Mouse (Mus musculus): ENCODE results near the gene Scml4.

Scml4 gene

DNA sequence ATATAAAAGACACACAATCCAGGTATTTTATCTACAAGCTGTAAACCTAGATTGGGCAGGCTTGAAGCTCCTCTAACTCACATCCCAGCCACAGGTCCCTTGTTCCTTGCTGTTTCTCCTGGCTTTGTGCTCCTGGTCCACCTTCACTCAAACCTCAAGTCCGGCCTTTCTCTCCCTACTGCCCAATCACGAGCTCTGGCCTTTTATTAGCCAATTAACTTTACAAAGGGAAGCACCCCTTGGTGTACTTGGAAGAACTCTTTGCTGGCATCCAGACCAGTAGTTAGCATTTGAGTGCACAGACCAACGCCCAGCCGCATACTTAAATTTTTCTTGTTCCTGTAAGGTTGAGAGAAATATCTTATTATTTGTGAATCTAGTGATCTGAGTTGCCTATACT, 85.1 kb downstream of the Scml4 start:
- DNase-seq (ENCODE audit: low read depth in 1 of 2, low spot score in 2 of 2): no peak

DNA sequence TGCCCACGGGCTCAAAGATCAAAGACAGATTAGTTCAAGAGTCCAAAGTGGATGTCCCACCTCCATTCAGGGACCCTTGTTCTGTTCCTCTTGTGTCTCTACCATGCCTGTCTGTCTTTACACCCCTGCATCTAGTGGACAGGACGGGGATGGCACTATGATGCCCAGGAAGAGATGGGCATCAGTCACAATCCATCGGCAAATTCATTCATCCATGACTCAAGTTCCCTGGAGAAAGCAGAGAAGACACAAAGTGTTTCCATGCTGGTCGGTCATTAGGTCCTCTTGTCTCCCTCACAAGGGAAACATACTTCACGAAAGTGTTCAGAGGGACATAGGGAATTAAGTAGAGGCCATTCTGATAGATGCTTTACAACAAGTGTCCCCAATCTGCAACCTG, 87.2 kb downstream of the Scml4 start:
- no peak for DNase-seq (ENCODE audit: low read depth in 1 of 2, low spot score in 2 of 2)

DNA sequence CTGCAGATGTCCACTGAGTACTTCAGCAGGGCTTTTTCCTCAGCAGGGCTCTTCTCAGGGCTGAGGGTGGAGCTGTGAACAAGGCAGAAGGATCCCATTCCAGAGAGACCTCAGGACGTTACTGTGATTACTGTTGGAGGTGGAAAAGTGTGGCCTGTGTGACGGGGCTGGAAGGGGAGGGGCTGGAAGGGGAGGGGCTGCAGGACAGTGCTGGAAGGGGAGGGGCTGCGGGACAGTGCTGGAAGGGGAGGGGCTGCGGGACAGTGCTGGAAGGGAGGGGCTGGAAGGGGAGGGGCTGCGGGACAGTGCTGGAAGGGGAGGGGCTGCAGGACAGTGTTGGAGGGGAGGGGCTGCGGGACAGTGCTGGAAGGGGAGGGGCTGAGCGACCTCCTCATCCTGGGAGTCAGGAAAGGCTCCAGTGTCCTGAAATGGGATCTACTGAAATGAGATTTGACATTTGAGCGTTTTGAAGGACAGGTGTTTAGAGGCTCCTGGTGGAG, 90.1 kb downstream of the Scml4 start:
- DNase-seq (ENCODE audit: low read depth in 1 of 2, low spot score in 2 of 2): no peak

DNA sequence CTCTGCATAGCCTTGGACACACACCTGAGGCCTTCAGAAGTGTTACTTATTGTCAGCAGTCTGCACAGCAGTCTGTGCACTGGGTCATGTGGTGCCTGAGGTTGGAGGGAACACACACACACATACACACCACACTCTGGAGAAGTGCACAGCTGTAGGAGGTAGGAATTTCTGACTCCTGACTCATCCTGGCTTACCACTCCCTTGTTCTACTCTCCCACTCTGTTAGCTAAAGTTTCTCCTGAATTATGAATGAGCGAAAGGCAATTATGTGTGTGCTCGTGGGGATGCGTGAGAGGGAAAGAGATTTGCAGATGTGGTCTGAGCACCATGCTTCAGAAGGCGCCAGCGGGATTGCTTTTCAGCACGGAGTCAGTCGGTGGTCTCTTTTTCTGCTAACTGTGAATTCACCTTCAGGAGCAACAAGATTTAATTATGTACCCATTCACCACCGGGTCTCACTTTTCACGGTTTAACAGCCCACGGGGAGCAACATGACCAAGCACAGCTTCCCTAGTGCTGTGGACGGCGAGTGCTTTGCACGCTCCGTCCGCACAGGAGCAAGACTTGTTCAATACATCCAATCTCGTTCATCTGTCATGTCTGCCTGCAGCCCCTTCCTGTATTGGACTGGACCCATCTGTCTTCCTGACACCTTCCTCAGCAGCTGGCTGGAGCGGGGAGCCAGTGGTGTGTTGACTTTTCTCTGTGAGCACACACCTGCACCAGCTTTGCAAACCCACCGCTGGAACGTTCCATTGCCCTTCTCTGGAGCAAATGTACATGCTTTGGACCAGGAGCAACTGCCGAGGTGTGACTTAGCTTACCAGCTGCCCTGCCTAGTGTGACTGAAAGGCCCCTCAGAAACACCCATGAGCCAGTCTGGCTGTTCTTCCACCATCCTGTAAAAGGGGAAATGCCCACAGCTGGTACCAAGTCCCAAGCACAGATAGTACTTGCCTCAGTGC, 91.2 kb downstream of the Scml4 start:
- DNase-seq (ENCODE audit: low read depth in 1 of 2, low spot score in 2 of 2): no peak

DNA sequence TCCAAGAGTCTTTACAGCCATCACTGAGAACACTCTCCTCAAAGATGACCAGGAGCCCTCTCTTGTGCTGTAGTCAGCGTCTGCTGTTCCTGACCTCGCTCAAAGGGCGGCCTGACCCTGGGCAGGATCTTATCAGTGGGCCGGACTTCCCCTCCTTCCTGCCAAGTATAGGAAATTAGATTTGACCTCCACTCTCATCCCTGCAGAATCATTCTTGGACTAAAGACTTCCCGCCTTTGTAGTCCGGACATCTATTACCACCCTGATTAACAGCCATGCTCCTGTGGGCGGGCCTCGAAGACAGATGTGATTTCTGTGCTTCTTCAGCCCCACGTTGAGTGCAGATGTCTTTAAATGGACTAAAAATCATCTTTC, 91.9 kb downstream of the Scml4 start:
- DNase-seq (ENCODE audit: low read depth in 1 of 2, low spot score in 2 of 2): no peak

DNA sequence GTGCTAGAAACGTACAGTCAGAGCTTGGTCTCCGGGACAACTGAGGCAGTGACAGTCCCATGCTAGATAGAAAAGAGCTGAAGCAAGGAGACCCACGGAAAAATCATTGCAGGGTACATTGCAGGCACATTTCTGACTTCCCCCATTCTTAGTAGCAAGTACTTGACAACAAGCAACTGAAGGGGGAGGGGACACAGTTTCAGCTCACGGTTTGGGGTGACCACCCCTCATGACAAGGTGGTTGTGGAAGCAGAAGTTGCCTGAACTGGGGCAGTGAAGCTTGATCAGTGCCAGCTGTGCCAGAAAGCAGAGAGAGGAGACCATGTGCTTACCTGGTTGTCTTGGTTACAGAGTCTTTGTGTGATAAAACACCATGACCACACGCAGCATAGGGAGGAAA, 93.4 kb downstream of the Scml4 start:
- DNase-seq (ENCODE audit: low read depth in 1 of 2, low spot score in 2 of 2): no peak

DNA sequence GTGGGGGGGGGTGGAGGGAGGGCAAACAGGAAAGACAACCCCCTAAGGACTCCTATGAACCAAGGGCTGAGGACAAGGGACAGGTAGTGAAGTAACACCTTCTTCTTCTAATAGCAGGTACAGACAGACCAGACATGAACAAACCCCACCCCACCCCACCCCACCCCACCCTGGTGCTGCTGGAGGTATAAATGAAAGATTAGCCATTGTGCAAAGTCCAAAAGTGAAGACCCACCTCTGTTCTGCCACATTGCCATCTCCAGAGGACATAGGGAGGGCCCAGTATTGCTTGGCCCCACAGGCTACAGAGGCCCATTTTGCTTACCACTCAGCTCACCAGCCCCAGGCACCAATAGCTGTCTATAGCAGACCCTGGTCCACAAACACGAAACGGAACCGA, 95.0 kb downstream of the Scml4 start:
- DNase-seq (ENCODE audit: low read depth in 1 of 2, low spot score in 2 of 2): no peak

DNA sequence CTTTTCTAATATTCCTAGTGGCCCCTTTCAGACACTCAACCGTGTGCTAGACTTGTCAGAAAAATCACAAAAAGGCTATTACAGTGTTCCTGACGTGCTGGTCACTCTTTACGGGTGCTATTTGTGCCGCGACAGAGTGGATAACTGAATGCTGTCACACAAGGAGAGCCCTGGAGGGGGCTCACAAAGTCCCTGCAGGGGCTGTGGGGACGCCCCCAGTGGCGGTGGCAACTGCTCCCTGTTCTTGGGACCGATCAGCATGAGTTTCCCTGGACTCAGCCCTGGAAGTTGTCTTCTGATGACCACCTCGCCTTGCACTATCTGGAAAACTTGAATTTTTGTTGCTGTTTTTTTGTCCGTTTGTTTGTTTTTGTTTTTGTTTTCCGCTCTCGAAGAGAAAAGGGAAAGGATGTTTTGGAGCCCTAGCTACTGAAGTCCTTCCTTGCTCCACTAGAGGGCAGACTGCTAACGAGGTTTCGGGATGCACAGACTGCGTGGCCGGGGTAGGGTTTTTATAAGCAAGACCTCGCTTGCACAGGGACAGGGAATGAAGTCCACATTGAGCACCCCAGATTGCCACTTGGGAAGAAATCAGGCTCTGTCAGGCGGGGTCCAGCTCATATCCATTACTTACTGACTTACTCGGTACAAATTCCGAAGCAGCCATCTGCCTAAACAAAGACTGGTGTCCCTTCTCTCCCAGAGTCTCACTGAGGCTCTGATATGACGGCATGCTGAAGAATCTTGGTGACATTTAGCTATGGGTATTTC, 97.9 kb downstream of the Scml4 start:
- peak in 1 of 2 experiments; percentile 19 for DNase-seq (ENCODE audit: low read depth in 1 of 2, low spot score in 2 of 2)

DNA sequence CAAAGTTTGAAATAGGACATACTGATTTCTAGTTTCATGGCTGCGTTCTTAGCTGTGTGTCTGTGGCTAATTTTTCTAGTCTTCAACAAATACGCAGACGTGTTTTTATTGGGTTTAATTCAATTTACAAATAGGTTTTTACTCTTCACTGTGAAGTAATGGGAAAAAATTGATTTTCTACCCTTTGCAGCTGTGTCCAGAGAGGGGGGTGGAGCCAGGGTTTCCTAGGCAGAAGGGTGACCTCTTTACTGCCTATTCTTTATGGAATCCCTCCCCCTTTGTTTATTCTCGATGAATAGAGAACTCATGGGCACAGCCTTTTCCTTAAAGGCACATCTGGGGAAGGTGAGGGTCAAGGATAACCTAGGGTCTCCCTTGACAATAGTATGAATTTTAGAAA, 98.5 kb downstream of the Scml4 start:
- no peak for DNase-seq (ENCODE audit: low read depth in 1 of 2, low spot score in 2 of 2)

DNA sequence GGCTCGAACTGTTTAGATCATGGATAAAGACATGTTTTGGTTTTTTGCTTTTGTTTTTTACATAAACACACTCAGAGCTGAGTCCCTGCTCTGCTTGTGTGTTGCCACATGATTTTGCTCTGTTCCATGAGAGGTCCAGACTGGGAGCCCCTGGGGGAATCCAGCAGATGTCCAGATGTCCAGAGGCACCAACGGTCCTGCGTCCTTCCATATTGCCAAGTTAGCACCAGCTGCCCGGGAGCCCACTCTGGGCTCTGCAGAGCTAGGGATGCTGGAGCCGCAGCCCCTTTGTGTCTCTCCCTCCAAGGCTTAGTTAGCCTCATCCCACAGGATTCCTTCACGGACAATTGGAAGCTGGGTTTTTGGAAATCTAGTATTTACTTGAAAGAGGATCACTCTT, 101.6 kb downstream of the Scml4 start:
- no peak for DNase-seq (ENCODE audit: low read depth in 1 of 2, low spot score in 2 of 2)

DNA sequence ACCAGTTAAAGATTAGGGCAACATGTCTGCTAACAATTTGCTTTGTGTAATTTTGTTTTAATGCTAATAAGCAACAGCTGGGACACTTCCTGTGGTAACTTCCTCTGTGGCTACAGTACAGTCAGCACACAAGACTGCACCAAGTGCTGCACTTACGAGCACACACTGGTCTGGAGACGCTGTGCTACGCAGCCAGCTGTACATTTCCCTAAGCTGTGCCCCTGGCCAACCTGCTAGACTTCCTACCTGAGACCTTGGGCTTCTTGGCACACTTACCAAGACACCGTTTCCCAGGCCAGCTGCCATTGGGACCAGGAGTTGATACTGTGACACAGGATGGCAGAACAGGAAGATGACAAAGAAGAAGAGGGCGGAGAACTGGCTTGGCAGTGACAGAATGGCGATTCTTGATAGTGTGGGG, 102.0 kb downstream of the Scml4 start:
- peak in 1 of 2 experiments; percentile 4 for DNase-seq (ENCODE audit: low read depth in 1 of 2, low spot score in 2 of 2)

DNA sequence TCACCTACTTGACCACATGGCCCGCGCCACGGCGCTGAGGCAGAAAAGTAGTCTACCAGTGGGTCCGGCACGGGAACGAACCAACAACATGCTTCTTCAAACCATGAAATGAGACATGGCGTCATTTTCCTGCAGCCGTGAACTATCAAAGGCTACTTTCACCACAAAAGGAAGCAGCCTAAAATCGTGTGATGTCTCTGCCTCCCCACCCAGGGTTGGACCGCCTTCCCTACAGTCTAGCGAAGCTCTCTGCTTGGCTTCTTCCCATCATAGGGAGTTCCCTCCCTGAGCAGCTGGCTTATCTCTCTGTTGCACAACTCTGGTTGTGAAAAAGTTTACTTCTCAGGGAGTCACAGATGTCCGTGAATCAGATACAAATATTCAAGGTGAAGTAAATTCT, 102.5 kb downstream of the Scml4 start:
- DNase-seq (ENCODE audit: low read depth in 1 of 2, low spot score in 2 of 2): no peak

DNA sequence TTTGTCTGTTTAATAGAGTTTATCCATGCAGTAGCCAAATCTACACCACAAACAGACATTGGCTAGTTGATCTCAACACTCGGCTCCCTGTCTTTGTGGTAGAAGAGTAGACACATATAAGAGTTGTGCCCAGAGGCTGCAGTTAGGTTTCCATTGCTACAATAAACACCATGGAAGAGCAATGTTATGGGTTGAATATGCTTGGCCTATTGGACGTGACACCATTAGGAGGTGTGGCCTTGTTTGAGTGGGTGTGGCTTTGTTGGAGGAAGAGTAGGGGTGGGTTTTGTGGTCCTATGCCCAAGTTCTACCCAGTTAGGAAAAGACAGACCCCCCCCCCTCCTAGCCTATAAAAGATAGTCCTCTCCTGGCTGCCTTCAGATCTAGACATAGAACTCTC, 102.9 kb downstream of the Scml4 start:
- DNase-seq (ENCODE audit: low read depth in 1 of 2, low spot score in 2 of 2): no peak

DNA sequence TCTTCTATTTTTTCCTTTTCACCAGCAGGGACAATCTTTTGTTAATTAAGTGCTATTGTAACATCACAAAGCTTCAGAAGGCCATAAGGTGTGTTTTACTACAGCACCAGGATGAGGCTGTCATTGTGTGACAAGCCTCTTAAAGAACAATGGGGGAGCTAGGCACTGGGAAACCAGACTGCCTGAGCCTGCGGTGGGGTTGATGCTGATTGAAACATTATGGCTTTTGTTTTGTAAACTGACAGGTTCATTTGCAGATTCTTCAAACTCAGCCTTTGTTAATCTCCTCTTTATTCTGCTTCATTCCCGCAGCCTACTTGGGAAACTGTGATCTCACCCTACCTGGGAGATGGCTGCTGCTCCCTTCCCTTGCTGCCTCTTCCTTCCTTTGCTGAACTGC, 108.2 kb downstream of the Scml4 start:
- DNase-seq (ENCODE audit: low read depth in 1 of 2, low spot score in 2 of 2): no peak

DNA sequence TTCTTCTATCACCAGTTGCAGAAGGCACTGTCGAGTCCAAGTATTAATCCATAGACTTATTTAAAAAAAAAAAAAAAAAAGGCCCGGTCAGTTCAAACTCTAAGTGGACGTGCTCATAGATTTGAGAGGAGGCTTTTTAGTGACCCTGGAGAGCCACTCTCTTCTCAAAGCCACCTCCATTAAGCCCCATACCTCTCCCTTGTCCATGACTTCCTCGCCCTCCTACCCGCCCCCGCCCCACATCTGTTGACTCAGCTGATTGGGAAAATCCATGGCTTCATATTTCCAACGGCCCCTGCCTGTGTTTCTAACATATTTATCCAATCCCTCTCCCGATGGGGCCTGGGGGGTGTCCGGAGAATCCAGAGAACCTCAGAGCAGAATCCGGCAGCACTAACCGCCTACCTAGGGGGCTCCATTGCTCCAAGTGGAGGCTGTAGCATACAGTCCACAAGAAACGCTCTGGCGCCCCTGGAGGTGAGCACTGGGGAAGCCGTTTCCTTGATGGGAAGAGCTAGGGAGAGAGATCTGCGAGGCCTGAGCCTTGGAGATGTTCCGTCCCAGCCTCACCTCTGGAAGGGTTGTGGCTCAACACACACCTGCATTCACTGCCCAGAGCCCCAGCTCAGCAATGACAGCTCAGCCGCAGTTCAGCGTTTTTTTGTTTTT, 112.5 kb downstream of the Scml4 start:
- DNase-seq (ENCODE audit: low read depth in 1 of 2, low spot score in 2 of 2): no peak

DNA sequence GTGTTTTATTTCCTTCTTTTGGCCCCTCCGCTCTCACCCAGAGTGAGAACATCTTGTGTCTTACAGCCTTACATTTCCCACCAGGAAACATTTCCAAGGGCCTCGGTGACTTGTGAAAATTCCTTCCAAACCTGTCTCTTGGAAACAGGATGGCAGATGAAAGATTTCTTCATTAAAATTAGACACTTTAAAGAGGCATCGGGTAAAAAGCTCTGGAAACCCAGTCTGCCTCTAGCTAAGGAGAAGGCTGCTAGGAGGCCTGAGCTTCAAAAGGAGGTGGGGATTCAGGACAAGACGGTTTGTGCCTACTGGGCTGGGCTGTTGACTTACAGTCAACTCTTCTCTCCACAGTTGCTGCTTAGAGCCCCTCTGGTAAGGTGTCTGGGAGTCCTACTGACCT, 113.4 kb downstream of the Scml4 start:
- DNase-seq (ENCODE audit: low read depth in 1 of 2, low spot score in 2 of 2): no peak

DNA sequence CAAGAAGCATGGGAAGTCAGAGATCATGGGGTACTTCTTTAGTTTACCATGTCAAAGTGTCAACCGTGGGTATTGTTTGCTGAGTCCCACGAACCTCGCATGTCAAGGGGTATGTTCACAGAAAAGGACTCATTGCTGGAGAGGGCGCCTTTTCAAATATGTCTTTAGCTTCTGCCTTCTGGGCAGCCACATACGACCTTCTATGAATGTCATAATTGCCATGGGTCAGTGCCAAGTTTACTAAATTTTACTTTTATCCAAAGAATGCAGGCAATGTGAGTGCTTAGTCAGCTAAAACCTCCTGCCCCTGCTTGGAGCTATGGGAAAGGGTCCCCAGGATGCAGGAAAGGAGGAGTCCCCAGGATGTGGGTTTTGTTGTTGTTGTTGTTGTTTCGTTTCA, 116.4 kb downstream of the Scml4 start:
- no peak for DNase-seq (ENCODE audit: low read depth in 1 of 2, low spot score in 2 of 2)

DNA sequence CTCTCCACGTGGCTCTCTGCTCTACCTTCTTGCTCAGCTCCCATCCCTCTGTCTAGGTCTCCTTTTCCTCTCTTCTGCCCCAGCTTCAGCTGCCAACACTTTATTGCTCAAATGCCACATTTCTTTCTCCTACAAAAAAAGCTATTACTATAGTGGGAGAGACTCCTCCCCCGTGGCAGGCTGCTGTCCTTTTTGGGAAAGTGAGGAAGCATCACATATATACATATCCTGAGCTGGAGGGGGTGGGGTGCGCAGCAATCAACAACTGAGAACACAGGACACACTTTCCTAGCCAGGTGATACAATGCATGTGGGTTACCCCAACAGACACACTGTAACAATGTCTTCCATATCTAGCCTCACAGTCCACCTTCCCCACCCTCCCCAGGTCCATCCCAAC, 118.2 kb downstream of the Scml4 start:
- no peak for DNase-seq (ENCODE audit: low read depth in 1 of 2, low spot score in 2 of 2)

DNA sequence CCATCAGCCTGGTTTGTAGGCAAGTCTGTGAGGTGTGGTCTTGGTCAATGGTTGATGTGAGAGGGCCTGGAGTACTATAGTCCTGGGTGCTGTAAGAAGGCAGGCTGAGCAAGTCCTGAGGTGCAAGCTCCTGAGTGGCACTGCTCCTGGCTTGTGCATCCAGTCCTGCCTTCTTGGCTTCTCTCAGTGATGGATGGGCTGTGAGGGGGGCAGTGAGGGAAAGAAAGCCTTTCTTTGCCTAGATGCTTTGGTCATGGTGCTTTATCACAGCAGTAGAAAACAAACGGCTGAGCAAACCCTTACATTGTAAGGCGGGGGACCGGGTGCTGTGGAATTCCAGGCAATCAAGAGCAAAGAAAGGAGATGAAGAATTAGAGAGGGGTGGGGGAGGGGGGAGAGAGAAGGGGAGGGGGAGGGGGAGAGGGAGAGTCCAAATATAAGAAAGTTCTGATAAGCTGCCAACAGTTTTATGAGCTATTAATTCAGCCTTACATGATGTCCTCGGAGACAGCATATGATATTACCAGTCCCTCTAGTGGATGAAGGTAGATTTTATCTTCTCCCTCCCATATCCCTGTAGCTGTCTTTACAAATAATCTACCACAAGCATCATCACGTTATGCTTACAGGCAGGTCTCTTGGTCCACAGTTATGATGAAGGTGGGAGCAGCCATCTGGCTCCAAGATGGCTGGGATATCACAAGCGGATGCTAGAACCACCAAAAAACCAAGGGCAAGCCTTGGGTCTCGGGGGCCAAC, 121.0 kb downstream of the Scml4 start:
- no peak for DNase-seq (ENCODE audit: low read depth in 1 of 2, low spot score in 2 of 2)

DNA sequence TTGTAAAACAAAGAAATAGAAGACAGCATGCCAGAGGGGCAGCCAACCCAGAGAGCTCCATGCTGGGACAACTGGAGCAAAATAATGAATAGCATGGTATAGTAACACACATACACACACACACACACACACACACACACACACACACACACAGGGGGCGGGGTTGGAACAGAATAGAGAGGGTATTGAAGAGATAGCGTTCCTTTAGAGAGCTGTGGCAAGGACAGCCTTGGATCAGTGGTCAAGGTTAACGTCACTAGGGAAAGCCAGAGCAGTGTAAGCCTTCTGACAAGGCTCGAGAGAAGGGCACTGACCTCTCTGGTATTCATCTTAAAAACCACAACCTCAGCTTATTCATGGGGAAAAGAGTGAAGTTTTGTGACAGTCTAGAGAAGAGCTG, 124.7 kb downstream of the Scml4 start:
- DNase-seq (ENCODE audit: low read depth in 1 of 2, low spot score in 2 of 2): no peak

DNA sequence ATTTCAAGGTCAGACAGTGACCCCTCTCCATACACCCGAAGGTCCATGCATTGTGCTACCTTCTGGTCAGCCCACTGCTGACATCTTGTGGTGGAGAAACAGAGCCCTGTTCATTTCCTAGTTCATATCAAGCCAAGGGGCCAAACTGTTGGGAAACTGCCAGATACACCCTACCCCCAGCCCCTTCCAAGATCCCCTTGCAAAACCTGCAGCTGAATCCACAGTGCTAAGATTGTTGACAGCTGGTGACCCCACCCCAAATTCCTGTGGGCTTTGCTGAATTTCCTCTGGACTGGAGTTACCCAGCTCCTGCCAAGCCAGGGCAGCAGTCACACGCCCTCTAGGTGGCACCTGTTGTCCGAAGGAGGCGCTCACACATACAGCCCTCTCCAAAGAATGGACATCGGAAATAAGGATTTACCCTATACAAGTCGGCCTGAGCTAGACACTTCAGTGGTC, 127.5 kb downstream of the Scml4 start:
- no peak for DNase-seq (ENCODE audit: low read depth in 1 of 2, low spot score in 2 of 2)
